Mouse (Mus musculus) embryo, embryonic 10 days (tissue): Measurements from ENCODE around the gene Cxcl13.

Experiments used
- DNase-seq: peaks from one replicate; pipeline ENCODE4 v3.0.0-alpha.2; 2015; ENCODE audit warnings: low spot score

The Cxcl13 gene

GRCm38 (mm10) chr5:95983797-95984486 is 27.2 kb downstream of the Cxcl13 start:
- DNase-seq = peak; percentile 14

GRCm38 (mm10) chr5:95991339-95992292 is 34.9 kb downstream of the Cxcl13 start:
- DNase-seq = peak; percentile 9

- DNase-seq = no peak
Measured at GRCm38 (mm10) chr5:95997276-95997675, 40.5 kb downstream of the Cxcl13 start.

GRCm38 (mm10) chr5:96003348-96003747 is 46.6 kb downstream of the Cxcl13 start:
- peak; percentile 1 for DNase-seq

GRCm38 (mm10) chr5:96008274-96008842 is 51.6 kb downstream of the Cxcl13 start:
- no peak for DNase-seq

GRCm38 (mm10) chr5:96009076-96009475 is 52.3 kb downstream of the Cxcl13 start:
- no peak for DNase-seq
